20 mouse cellular contexts compared by ENCODE assay signal in genomic region chr9:100041776-100042175, GRCm38 (mm10).
DNase-seq lines count a peak whose midpoint lies in the region; ATAC-seq lines count a peak whose summit lies in the region.
"Had no signal": no experiment of that assay in that cellular context is flagged by ENCODE, and none has a peak within 500 bp of the region (broad histone marks: within the 10 kb centered on the region; RNA-seq: fewer than 3 reads in every experiment).

No protein-coding gene starts in this region.

- WGBS in hindbrain, embryonic 11.5 days = 61% methylated on average over 6 of the region's 6 CpGs
- 67% methylated on average over 6 of the region's 6 CpGs for WGBS in hindbrain, embryonic 10.5 days
- WGBS in hindbrain, embryonic 16.5 days = 42% methylated on average over 6 of the region's 6 CpGs

- H3K4me1 ChIP-seq in hindbrain, embryonic 11.5 days (replicated peaks; ENCODE audit: control insufficient read depth, insufficient read depth, low read length) = no peaks in the 10 kb centered on the region
- H3K4me1 ChIP-seq in hindbrain, embryonic 10.5 days (replicated peaks) = peaks cover 14% of the 10 kb centered on the region; the same call in 1 of the 2 replicates
- no peaks in the 10 kb centered on the region for H3K4me1 ChIP-seq in hindbrain, embryonic 16.5 days (ENCODE audit: control insufficient read depth, insufficient read depth, low read depth, low read length)
- H3K4me1 ChIP-seq: heart, embryonic 10.5 days had no signal

- no peak overlapping the region for H3K27ac ChIP-seq in hindbrain, embryonic 11.5 days (ENCODE audit: low read depth, low read length)
- no peak overlapping the region for H3K27ac ChIP-seq in hindbrain, embryonic 10.5 days
- H3K27ac ChIP-seq in hindbrain, embryonic 16.5 days (ENCODE audit: low read depth, low read length) = no peak overlapping the region
- H3K27ac ChIP-seq: embryonic facial prominence, embryonic 10.5 days; heart, embryonic 10.5 days had no signal

- H3K9ac ChIP-seq in hindbrain, embryonic 11.5 days (ENCODE audit: low read depth, low read length) = no peak overlapping the region
- no peak overlapping the region for H3K9ac ChIP-seq in hindbrain, embryonic 16.5 days (ENCODE audit: low read depth, low read length)

- no peak overlapping the region for H3K4me2 ChIP-seq in hindbrain, embryonic 11.5 days (replicated peaks; ENCODE audit: low read depth, low read length)
- H3K4me2 ChIP-seq in hindbrain, embryonic 16.5 days (ENCODE audit: low read length) = no peak overlapping the region

- H3K27me3 ChIP-seq in hindbrain, embryonic 11.5 days (ENCODE audit: control insufficient read depth, insufficient read depth, low read length) = no peaks in the 10 kb centered on the region
- H3K27me3 ChIP-seq in hindbrain, embryonic 10.5 days (ENCODE audit: insufficient read depth, poor library complexity, severe bottlenecking) = peaks cover 10% of the 10 kb centered on the region; the same call in 1 of the 2 replicates
- H3K27me3 ChIP-seq in hindbrain, embryonic 16.5 days (replicated peaks; ENCODE audit: control insufficient read depth, insufficient read depth, low read length) = no peaks in the 10 kb centered on the region

- peak; percentile 4 to 26 for DNase-seq in adrenal gland, adult (ENCODE audit: inconsistent age in 2 of 2, low spot score in 1 of 2)
- DNase-seq in adrenal gland, adult 18-20 months (ENCODE audit: low spot score in 2 of 2) = no peak
- DNase-seq in hindbrain, embryonic 11.5 days (ENCODE audit: low spot score) = peak; percentile 30
- no peak for DNase-seq in hindbrain, embryonic 10.5 days (ENCODE audit: low spot score)
- peak; percentile 4 for DNase-seq in Muller cell, postnatal 12 days (ENCODE audit: inconsistent ontology term)
- DNase-seq in right cerebral cortex, adult 18-20 months = no peak
- DNase-seq in right cerebral cortex, postnatal 4 days = no peak
- DNase-seq: adrenal gland, adult 8-10 months; cerebellum, adult 9-10 months; gastrocnemius, postnatal 36 days; kidney, adult 9 months; liver; lung, adult 18-20 months; right cerebral cortex, postnatal 14 days had no signal

- peak; percentile 70 for ATAC-seq in hindbrain, embryonic 11.5 days (ENCODE audit: low FRiP score)
- ATAC-seq in hindbrain, embryonic 16.5 days = peak; percentile 37; the same call in 1 of the 2 replicates
- ATAC-seq: CD4-positive, CD25-positive, alpha-beta regulatory T cell, adult 4 months; inflammation-experienced regulatory T-cells, adult 6 months had no signal

- H3K36me3 ChIP-seq in hindbrain, embryonic 11.5 days (ENCODE audit: control insufficient read depth, insufficient read depth, low read length) = no peaks in the 10 kb centered on the region
- no peaks in the 10 kb centered on the region for H3K36me3 ChIP-seq in hindbrain, embryonic 10.5 days
- H3K36me3 ChIP-seq in hindbrain, embryonic 16.5 days (ENCODE audit: control insufficient read depth, insufficient read depth, low read length) = no peaks in the 10 kb centered on the region
- H3K36me3 ChIP-seq: embryonic facial prominence, embryonic 10.5 days; G1E; heart, embryonic 10.5 days had no signal

- no peak overlapping the region for H3K4me3 ChIP-seq in hindbrain, embryonic 11.5 days (ENCODE audit: low read depth, low read length)
- no peak overlapping the region for H3K4me3 ChIP-seq in hindbrain, embryonic 10.5 days
- H3K4me3 ChIP-seq in hindbrain, embryonic 16.5 days (ENCODE audit: low read length) = no peak overlapping the region
- H3K4me3 ChIP-seq: embryonic facial prominence, embryonic 10.5 days; heart, embryonic 10.5 days had no signal

- H3K9me3 ChIP-seq in hindbrain, embryonic 11.5 days (ENCODE audit: control insufficient read depth, low read length) = no peaks in the 10 kb centered on the region
- H3K9me3 ChIP-seq in hindbrain, embryonic 10.5 days = no peaks in the 10 kb centered on the region
- H3K9me3 ChIP-seq in hindbrain, embryonic 16.5 days (ENCODE audit: control insufficient read depth, low read length) = no peaks in the 10 kb centered on the region
- H3K9me3 ChIP-seq: embryonic facial prominence, embryonic 10.5 days; heart, embryonic 10.5 days had no signal

Comparison
In these comparisons a context has a peak if more than half of its experiments do, and no peak if none do; other contexts are left out.
1. DNase-seq: peak in adrenal gland, adult (2 of 2), hindbrain, embryonic 11.5 days (single experiment) and Muller cell, postnatal 12 days (single experiment); none in adrenal gland, adult 18-20 months (0 of 2), hindbrain, embryonic 10.5 days (single experiment), right cerebral cortex, adult 18-20 months (single experiment) and right cerebral cortex, postnatal 4 days (single experiment).